Mouse (Mus musculus): ENCODE measurements at regions not wholly inside any gene's neighbourhood (a gene's known extent, or its start where the extent isn't known, plus 50 kb on each side); places are given as distances from the start of the nearest gene placed in this dataset.
"Not testable (repeated sequence)": the region's sequence is repeated elsewhere in the genome, so short reads cannot be mapped to it uniquely, and the experiment has no call there.

GRCm38 (mm10) chr15:49121202-49121601 lies 4763.5 kb upstream of the Gm7489 start:
- DNase-seq (ENCODE audit: low spot score), result no peak
- H3K9me3 ChIP-seq (replicated peaks; ENCODE audit: control insufficient read depth, low read length), result no peaks in the 10 kb centered on the region
- no peak overlapping the region for H3K4me2 ChIP-seq (ENCODE audit: low read depth, low read length)
- no peaks in the 10 kb centered on the region for H3K4me1 ChIP-seq (ENCODE audit: control insufficient read depth, insufficient read depth, low read length)
- H3K4me3 ChIP-seq (ENCODE audit: low read depth, low read length), result no peak overlapping the region
- no peak overlapping the region for H3K9ac ChIP-seq (replicated peaks; ENCODE audit: low read length)
- no peaks in the 10 kb centered on the region for H3K27me3 ChIP-seq (ENCODE audit: control insufficient read depth, insufficient read depth, low read length)
- ATAC-seq (replicated peaks; ENCODE audit: insufficient number of reproducible peaks, low FRiP score, low TSS enrichment, low read depth), result no peak
- no peaks in the 10 kb centered on the region for H3K36me3 ChIP-seq (replicated peaks; ENCODE audit: control insufficient read depth, insufficient read depth, low read depth, low read length)
- no peak overlapping the region for H3K27ac ChIP-seq (replicated peaks; ENCODE audit: low read depth, low read length)
- WGBS, result 81% methylated on average over 2 of the region's 2 CpGs

DNA sequence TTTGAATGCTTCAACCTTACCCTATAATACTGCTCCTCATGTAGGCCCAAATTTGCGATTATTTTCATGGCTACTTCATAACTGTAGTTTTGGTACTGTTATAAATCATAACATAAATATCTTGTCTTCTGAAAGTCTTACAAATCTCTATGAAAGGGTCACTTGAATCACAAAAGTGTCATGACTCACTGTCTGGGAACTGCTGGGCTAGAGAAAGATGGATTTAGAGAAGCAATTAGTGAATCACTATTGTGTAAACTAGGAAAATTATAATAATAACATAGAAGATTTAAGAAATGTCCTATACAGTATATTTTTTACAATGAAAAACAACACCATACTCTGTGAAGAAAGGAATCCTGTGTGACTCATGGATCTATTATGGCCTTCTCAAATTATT lies 4738.3 kb upstream of the Gm7489 start:
- H3K9ac ChIP-seq (replicated peaks; ENCODE audit: low read length), result no peak overlapping the region
- H3K9me3 ChIP-seq (replicated peaks; ENCODE audit: control insufficient read depth, low read length), result no peaks in the 10 kb centered on the region
- DNase-seq (ENCODE audit: low spot score) (no peak), ATAC-seq (replicated peaks; ENCODE audit: insufficient number of reproducible peaks, low FRiP score, low TSS enrichment, low read depth) (no peak)
- no peaks in the 10 kb centered on the region for H3K36me3 ChIP-seq (replicated peaks; ENCODE audit: control insufficient read depth, insufficient read depth, low read depth, low read length)
- 93% methylated on average over 1 of the region's 1 CpGs for WGBS
- H3K4me2 ChIP-seq (ENCODE audit: low read depth, low read length), result no peak overlapping the region
- no peaks in the 10 kb centered on the region for H3K4me1 ChIP-seq (ENCODE audit: control insufficient read depth, insufficient read depth, low read length)
- H3K27me3 ChIP-seq (ENCODE audit: control insufficient read depth, insufficient read depth, low read length), result no peaks in the 10 kb centered on the region
- no peak overlapping the region for H3K27ac ChIP-seq (replicated peaks; ENCODE audit: low read depth, low read length)
- H3K4me3 ChIP-seq (ENCODE audit: low read depth, low read length), result no peak overlapping the region

GRCm38 (mm10) chr15:49151998-49152397 lies 4732.7 kb upstream of the Gm7489 start:
- Histone ChIP-seq H3K4me2 (ENCODE audit: low read depth, low read length) (no peak overlapping the region), H3K27me3 (ENCODE audit: control insufficient read depth, insufficient read depth, low read length) (no peaks in the 10 kb centered on the region), H3K9me3 (replicated peaks; ENCODE audit: control insufficient read depth, low read length) (no peaks in the 10 kb centered on the region), H3K36me3 (replicated peaks; ENCODE audit: control insufficient read depth, insufficient read depth, low read depth, low read length) (no peaks in the 10 kb centered on the region), H3K4me3 (ENCODE audit: low read depth, low read length) (no peak overlapping the region), H3K9ac (replicated peaks; ENCODE audit: low read length) (no peak overlapping the region), H3K27ac (replicated peaks; ENCODE audit: low read depth, low read length) (no peak overlapping the region), H3K4me1 (ENCODE audit: control insufficient read depth, insufficient read depth, low read length) (no peaks in the 10 kb centered on the region)
- ATAC-seq (replicated peaks; ENCODE audit: insufficient number of reproducible peaks, low FRiP score, low TSS enrichment, low read depth), result no peak
- DNase-seq (ENCODE audit: low spot score), result no peak

- 81% methylated on average over 5 of the region's 5 CpGs for WGBS
- H3K27ac ChIP-seq (replicated peaks; ENCODE audit: low read depth, low read length), result no peak overlapping the region
- no peaks in the 10 kb centered on the region for H3K4me1 ChIP-seq (ENCODE audit: control insufficient read depth, insufficient read depth, low read length)
Measured at GRCm38 (mm10) chr15:49154026-49154425, 4730.7 kb upstream of the Gm7489 start.

GRCm38 (mm10) chr15:49191474-49191873 lies 4693.2 kb upstream of the Gm7489 start:
- no peak for DNase-seq (ENCODE audit: low spot score)
- no peaks in the 10 kb centered on the region for H3K9me3 ChIP-seq (replicated peaks; ENCODE audit: control insufficient read depth, low read length)
- H3K27ac ChIP-seq (replicated peaks; ENCODE audit: low read depth, low read length), result no peak overlapping the region
- H3K4me2 ChIP-seq (ENCODE audit: low read depth, low read length), result no peak overlapping the region
- H3K4me1 ChIP-seq (ENCODE audit: control insufficient read depth, insufficient read depth, low read length), result no peaks in the 10 kb centered on the region
- no peak for ATAC-seq (replicated peaks; ENCODE audit: insufficient number of reproducible peaks, low FRiP score, low TSS enrichment, low read depth)
- H3K9ac ChIP-seq (replicated peaks; ENCODE audit: low read length), result no peak overlapping the region
- H3K27me3 ChIP-seq (ENCODE audit: control insufficient read depth, insufficient read depth, low read length), result no peaks in the 10 kb centered on the region
- 43% methylated on average over 2 of the region's 2 CpGs for WGBS
- no peak overlapping the region for H3K4me3 ChIP-seq (ENCODE audit: low read depth, low read length)
- H3K36me3 ChIP-seq (replicated peaks; ENCODE audit: control insufficient read depth, insufficient read depth, low read depth, low read length), result no peaks in the 10 kb centered on the region

More at GRCm38 (mm10) chr15:49154026-49154425, 4730.7 kb upstream of the Gm7489 start:
- Histone ChIP-seq H3K9me3 (replicated peaks; ENCODE audit: control insufficient read depth, low read length) (no peaks in the 10 kb centered on the region), H3K27me3 (ENCODE audit: control insufficient read depth, insufficient read depth, low read length) (no peaks in the 10 kb centered on the region), H3K9ac (replicated peaks; ENCODE audit: low read length) (no peak overlapping the region), H3K4me3 (ENCODE audit: low read depth, low read length) (no peak overlapping the region), H3K36me3 (replicated peaks; ENCODE audit: control insufficient read depth, insufficient read depth, low read depth, low read length) (no peaks in the 10 kb centered on the region), H3K4me2 (ENCODE audit: low read depth, low read length) (no peak overlapping the region)
- DNase-seq (ENCODE audit: low spot score) (no peak), ATAC-seq (replicated peaks; ENCODE audit: insufficient number of reproducible peaks, low FRiP score, low TSS enrichment, low read depth) (no peak)

GRCm38 (mm10) chr15:49192571-49192970 lies 4692.1 kb upstream of the Gm7489 start:
- H3K9ac ChIP-seq (replicated peaks; ENCODE audit: low read length); ATAC-seq (replicated peaks; ENCODE audit: insufficient number of reproducible peaks, low FRiP score, low TSS enrichment, low read depth): not testable (repeated sequence)

DNA sequence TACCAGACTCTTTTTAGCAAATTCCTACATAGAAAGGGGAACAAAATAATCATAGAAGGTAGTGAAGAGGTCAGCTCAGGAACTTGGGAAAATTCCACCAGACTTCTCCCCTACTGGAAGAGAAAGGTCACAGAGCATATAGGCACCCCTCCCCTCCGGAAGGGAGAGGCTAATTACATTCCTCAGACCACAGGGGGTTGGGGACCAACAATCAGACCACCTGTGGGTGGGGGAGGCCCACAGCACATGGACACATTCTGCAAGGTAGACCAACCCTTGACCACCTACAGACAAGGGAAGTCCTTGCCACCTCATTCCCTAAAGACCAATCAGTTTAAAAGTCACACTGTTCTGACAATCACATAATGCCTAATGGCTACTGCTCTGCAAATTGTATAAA lies 4655.6 kb upstream of the Gm7489 start:
- ATAC-seq (replicated peaks; ENCODE audit: insufficient number of reproducible peaks, low FRiP score, low TSS enrichment, low read depth) (no peak), DNase-seq (ENCODE audit: low spot score) (no peak)
- Histone ChIP-seq H3K9ac (replicated peaks; ENCODE audit: low read length) (no peak overlapping the region), H3K4me3 (ENCODE audit: low read depth, low read length) (no peak overlapping the region), H3K36me3 (replicated peaks; ENCODE audit: control insufficient read depth, insufficient read depth, low read depth, low read length) (no peaks in the 10 kb centered on the region), H3K27me3 (ENCODE audit: control insufficient read depth, insufficient read depth, low read length) (no peaks in the 10 kb centered on the region), H3K9me3 (replicated peaks; ENCODE audit: control insufficient read depth, low read length) (no peaks in the 10 kb centered on the region), H3K27ac (replicated peaks; ENCODE audit: low read depth, low read length) (no peak overlapping the region), H3K4me2 (ENCODE audit: low read depth, low read length) (no peak overlapping the region), H3K4me1 (ENCODE audit: control insufficient read depth, insufficient read depth, low read length) (no peaks in the 10 kb centered on the region)
- WGBS, result 29% methylated on average over 1 of the region's 1 CpGs

More at GRCm38 (mm10) chr15:49192571-49192970, 4692.1 kb upstream of the Gm7489 start:
- H3K27ac ChIP-seq (replicated peaks; ENCODE audit: low read depth, low read length); H3K4me1 ChIP-seq (ENCODE audit: control insufficient read depth, insufficient read depth, low read length); H3K4me2 ChIP-seq (ENCODE audit: low read depth, low read length); H3K9me3 ChIP-seq (replicated peaks; ENCODE audit: control insufficient read depth, low read length); DNase-seq (ENCODE audit: low spot score); H3K27me3 ChIP-seq (ENCODE audit: control insufficient read depth, insufficient read depth, low read length); H3K4me3 ChIP-seq (ENCODE audit: low read depth, low read length); H3K36me3 ChIP-seq (replicated peaks; ENCODE audit: control insufficient read depth, insufficient read depth, low read depth, low read length): not testable (repeated sequence)
- 61% methylated on average over 4 of the region's 4 CpGs for WGBS

DNA sequence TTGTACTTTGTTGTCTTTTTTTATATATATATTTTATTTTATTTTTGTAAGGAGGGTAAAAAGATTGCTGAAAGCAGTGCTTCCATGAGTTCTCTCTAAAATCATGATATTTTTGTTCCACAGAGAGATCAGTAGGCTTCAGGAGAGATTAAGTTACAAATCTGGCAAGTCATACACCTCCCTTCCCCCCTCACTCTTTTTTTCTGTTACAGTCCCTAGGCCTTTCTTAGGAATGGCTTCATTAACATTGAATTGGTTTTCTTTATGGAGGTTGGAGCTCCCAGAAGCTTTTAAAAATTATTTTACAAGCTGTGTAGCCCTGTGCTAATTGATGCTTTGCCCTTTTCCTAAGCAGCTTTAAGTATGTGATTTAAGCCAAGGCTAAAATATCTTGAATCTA lies 4653.9 kb upstream of the Gm7489 start:
- ATAC-seq (replicated peaks; ENCODE audit: insufficient number of reproducible peaks, low FRiP score, low TSS enrichment, low read depth), result no peak
- H3K4me2 ChIP-seq (ENCODE audit: low read depth, low read length), result no peak overlapping the region
- H3K9ac ChIP-seq (replicated peaks; ENCODE audit: low read length), result no peak overlapping the region

More for the DNA sequence above, 4653.9 kb upstream of the Gm7489 start:
- Histone ChIP-seq H3K27ac (replicated peaks; ENCODE audit: low read depth, low read length) (no peak overlapping the region), H3K9me3 (replicated peaks; ENCODE audit: control insufficient read depth, low read length) (no peaks in the 10 kb centered on the region), H3K36me3 (replicated peaks; ENCODE audit: control insufficient read depth, insufficient read depth, low read depth, low read length) (no peaks in the 10 kb centered on the region), H3K27me3 (ENCODE audit: control insufficient read depth, insufficient read depth, low read length) (no peaks in the 10 kb centered on the region), H3K4me3 (ENCODE audit: low read depth, low read length) (no peak overlapping the region), H3K4me1 (ENCODE audit: control insufficient read depth, insufficient read depth, low read length) (no peaks in the 10 kb centered on the region)
- peak; percentile 5 for DNase-seq (ENCODE audit: low spot score)

All from embryonic facial prominence, embryonic 11.5 days (tissue).